Mouse (Mus musculus) intestine, postnatal 0 days (tissue): ENCODE data around the gene Olfr904. TPM values are rescaled to one million over a fixed set of nuclear protein-coding genes. Genes with fewer than 3 reads are reported as not detected.

ENCODE experiments used
- ATAC-seq: fragments of 200-750 bp; cut with Nextera tagmentation; 2 replicates; pipeline ENCODE4 v1.8.0; 2017; ENCODE audit warnings: mild to moderate bottlenecking, moderate TSS enrichment, moderate library complexity
- H3K27ac ChIP-seq: fragments of 300-500 bp; sonication (generic); 2 replicates; pipeline ENCODE4 v1.5.1; 2014; ENCODE audit warnings: mild to moderate bottlenecking, low read depth, low read length, moderate library complexity
- H3K27me3 ChIP-seq: fragments of 300-500 bp; sonication (generic); replicated peaks from 2 replicates; pipeline ENCODE4 v1.6.1; 2014; ENCODE audit warnings: low read length, mixed read lengths; ENCODE audit not compliant: control insufficient read depth, insufficient read depth
- H3K36me3 ChIP-seq: fragments of 300-500 bp; sonication (generic); 2 replicates; pipeline ENCODE4 v1.6.1; 2014; ENCODE audit warnings: mild to moderate bottlenecking, moderate library complexity; ENCODE audit not compliant: control insufficient read depth, insufficient read depth
- H3K4me1 ChIP-seq: fragments of 300-500 bp; sonication (generic); replicated peaks from 2 replicates; pipeline ENCODE4 v1.6.1; 2014; ENCODE audit warnings: antibody characterized with exemption, low read length, mixed read lengths; ENCODE audit not compliant: control insufficient read depth, insufficient read depth
- H3K4me2 ChIP-seq: fragments of 300-500 bp; sonication (generic); replicated peaks from 2 replicates; pipeline ENCODE4 v1.6.1; 2014; ENCODE audit warnings: low read depth, mild to moderate bottlenecking, moderate library complexity
- H3K4me3 ChIP-seq: fragments of 300-500 bp; sonication (generic); 2 replicates; pipeline ENCODE4 v1.5.1; 2014; ENCODE audit warnings: low read depth, low read length
- H3K9ac ChIP-seq: fragments of 300-500 bp; sonication (generic); 2 replicates; pipeline ENCODE4 v1.6.1; 2014; ENCODE audit warnings: mild to moderate bottlenecking, low read depth, low read length
- H3K9me3 ChIP-seq: fragments of 300-500 bp; sonication (generic); 2 replicates; pipeline ENCODE4 v1.6.1; 2016; ENCODE audit warnings: mixed run types; ENCODE audit not compliant: control insufficient read depth
- CTCF ChIP-seq: sonication (generic); IDR thresholded peaks from 2 replicates; pipeline ENCODE4 v1.5.1; 2016; ENCODE audit warnings: low read depth, mild to moderate bottlenecking, control low read depth, antibody characterized with exemption, moderate library complexity
- WGBS: fragments of 180-500 bp; shearing (Covaris S2); extraction: QIAGEN DNeasy Blood & Tissue Kit; methylation state at CpG from one replicate; pipeline ENCODE4 v1.1.7; 2014; 5-methylcytosine and 5-hydroxymethylcytosine counted together
- polyA plus RNA-seq: library from polyadenylated mRNA; unstranded; fragments of >200 nt; fragmentation: Nextera tagmentation; extraction: Ambion mirVana; gene quantifications from 2 replicates; pipeline ENCODE4 v1.2.1, GENCODE M21; 2015

Olfr904 gene
- polyA plus RNA-seq, 1 experiment from 2014 or later = not detected

DNA sequence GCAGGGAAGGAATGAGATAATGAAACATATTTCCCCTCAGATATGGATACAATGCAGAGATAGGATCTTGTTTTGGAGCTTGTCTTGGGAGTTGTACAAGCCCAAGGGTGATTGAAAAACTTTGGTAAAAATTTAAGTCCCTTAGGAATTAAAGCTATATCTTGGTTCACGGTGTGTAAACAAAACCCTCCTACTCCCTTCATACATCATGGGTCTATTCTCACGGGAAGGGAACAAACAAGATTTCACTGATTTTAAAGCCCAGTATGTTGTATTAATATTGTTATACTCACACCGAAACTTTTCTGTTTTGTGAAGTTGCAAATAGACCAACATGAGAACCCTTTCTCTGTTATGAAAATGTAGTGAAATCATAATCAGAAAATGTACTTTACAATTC lies 23.8 kb downstream of the Olfr904 start, which contains the start of gene Olfr906:
TSS of gene Olfr906 (plus strand) at position 301 of the 400 bp plus-strand sequence.
- H3K9ac ChIP-seq = no peak within 1 kb of the TSS
- H3K36me3 ChIP-seq = no peaks in the 10 kb centered on the region
- H3K4me1 ChIP-seq = no peaks in the 10 kb centered on the region
- no peak within 1 kb of the TSS for H3K27ac ChIP-seq
- no peak within 1 kb of the TSS for H3K4me2 ChIP-seq
- H3K27me3 ChIP-seq = no peaks in the 10 kb centered on the region
- H3K9me3 ChIP-seq = no peaks in the 10 kb centered on the region
- no peak within 1 kb of the TSS for H3K4me3 ChIP-seq
- TF ChIP-seq CTCF = no peak
- no peak for ATAC-seq
- 73% methylated on average over 3 of the region's 3 CpGs for WGBS

- ATAC-seq = no peak
- Histone ChIP-seq H3K9me3 (no peaks in the 10 kb centered on the region), H3K4me3 (no peak within 1 kb of the TSS), H3K27ac (no peak within 1 kb of the TSS), H3K9ac (no peak within 1 kb of the TSS), H3K4me2 (no peak within 1 kb of the TSS), H3K4me1 (no peaks in the 10 kb centered on the region), H3K36me3 (no peaks in the 10 kb centered on the region), H3K27me3 (no peaks in the 10 kb centered on the region)
- 85% methylated on average over 2 of the region's 2 CpGs for WGBS
- no peak for TF ChIP-seq CTCF
These were observed 32.6 kb downstream of the Olfr904 start, which contains the start of gene Olfr907 for GRCm38 (mm10) chr9:38495501-38495900. TSS of gene Olfr907 (plus strand) at chr9:38495801.

DNA sequence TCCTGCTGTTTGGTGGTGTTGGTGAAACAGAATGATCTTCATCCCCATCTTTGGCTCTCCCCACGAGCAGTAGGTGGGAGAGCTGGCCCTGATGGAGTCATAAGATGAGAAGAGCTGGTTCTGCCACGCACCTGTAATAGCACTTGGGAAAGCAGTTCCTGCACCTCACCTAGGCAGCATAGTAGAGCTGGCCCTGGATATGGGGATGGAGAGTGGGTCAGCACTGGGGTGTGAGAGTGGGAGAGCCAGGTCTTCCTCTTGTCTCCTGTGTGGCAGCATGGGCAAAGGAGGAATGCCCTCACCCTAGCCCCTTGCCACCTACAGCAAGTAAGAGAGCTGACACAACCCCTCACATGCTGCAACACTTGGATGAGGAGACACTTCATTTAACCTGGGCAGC lies 49.4 kb downstream of the Olfr904 start:
- TF ChIP-seq CTCF = no peak
- 66% methylated on average over 2 of the region's 2 CpGs for WGBS

More for the DNA sequence above, 49.4 kb downstream of the Olfr904 start:
- H3K36me3 ChIP-seq = no peaks in the 10 kb centered on the region
- no peak for ATAC-seq
- no peaks in the 10 kb centered on the region for H3K4me1 ChIP-seq
- H3K9me3 ChIP-seq = no peaks in the 10 kb centered on the region
- H3K27ac ChIP-seq = no peak overlapping the region
- no peak overlapping the region for H3K4me2 ChIP-seq
- no peak overlapping the region for H3K9ac ChIP-seq
- no peaks in the 10 kb centered on the region for H3K27me3 ChIP-seq
- H3K4me3 ChIP-seq = no peak overlapping the region

Other genes starting within 250 kb of the Olfr904 start
- not detected in 2 replicates for gene Olfr894, start 245.1 kb upstream of the Olfr904 start, polyA plus RNA-seq
- gene Olfr143, start 210.4 kb upstream of the Olfr904 start, polyA plus RNA-seq = not detected in 2 replicates
- not detected in 2 replicates for gene Olfr895, start 195.3 kb upstream of the Olfr904 start, polyA plus RNA-seq
- not detected in 2 replicates for gene Olfr896-ps1, start 172.0 kb upstream of the Olfr904 start, polyA plus RNA-seq
- not detected in 2 replicates for gene Olfr25, start 134.1 kb upstream of the Olfr904 start, polyA plus RNA-seq
- not detected in 2 replicates for gene Olfr898, start 114.7 kb upstream of the Olfr904 start, polyA plus RNA-seq
- not detected in 2 replicates for gene Olfr250, start 96.2 kb upstream of the Olfr904 start, polyA plus RNA-seq
- gene Olfr251, start 86.1 kb upstream of the Olfr904 start, polyA plus RNA-seq = not detected in 2 replicates
- not detected in 2 replicates for gene Olfr147, start 61.4 kb upstream of the Olfr904 start, polyA plus RNA-seq
- not detected in 2 replicates for gene Olfr901, start 33.7 kb upstream of the Olfr904 start, polyA plus RNA-seq
- not detected in 2 replicates for gene Olfr902, start 15.5 kb upstream of the Olfr904 start, polyA plus RNA-seq
- gene Olfr905, start 8.0 kb downstream of the Olfr904 start, polyA plus RNA-seq = not detected in 2 replicates
- gene Olfr906, start 23.9 kb downstream of the Olfr904 start, polyA plus RNA-seq = not detected in 2 replicates
- gene Olfr907, start 32.7 kb downstream of the Olfr904 start, polyA plus RNA-seq = not detected in 2 replicates
- gene Olfr911-ps1, start 58.4 kb downstream of the Olfr904 start, polyA plus RNA-seq = not detected in 2 replicates
- not detected in 2 replicates for gene Olfr910, start 74.7 kb downstream of the Olfr904 start, polyA plus RNA-seq
- not detected in 2 replicates for gene Olfr912, start 117.0 kb downstream of the Olfr904 start, polyA plus RNA-seq
- not detected in 2 replicates for gene Olfr913, start 129.6 kb downstream of the Olfr904 start, polyA plus RNA-seq
- gene Olfr914, start 142.0 kb downstream of the Olfr904 start, polyA plus RNA-seq = not detected in 2 replicates
- not detected in 2 replicates for gene Olfr916, start 196.7 kb downstream of the Olfr904 start, polyA plus RNA-seq
- gene Olfr917, start 202.7 kb downstream of the Olfr904 start, polyA plus RNA-seq = not detected in 2 replicates
- not detected in 2 replicates for gene Olfr918, start 211.5 kb downstream of the Olfr904 start, polyA plus RNA-seq
- gene Olfr919, start 240.5 kb downstream of the Olfr904 start, polyA plus RNA-seq = not detected in 2 replicates